10 mouse cellular contexts compared by ENCODE assay signal in genomic region chr11:100399320-100399719, GRCm38 (mm10). TPM values are rescaled to one million over a fixed set of nuclear protein-coding genes. Genes with fewer than 3 reads are reported as not detected.
DNase-seq lines count a peak whose midpoint lies in the region; ATAC-seq and TF ChIP-seq lines count a peak whose summit lies in the region.
"Had no signal": no experiment of that assay in that cellular context is flagged by ENCODE, and none has a peak within 500 bp of the region (broad histone marks: within the 10 kb centered on the region; RNA-seq: fewer than 3 reads in every experiment).

No protein-coding gene starts in this region.

- H3K36me3 ChIP-seq in heart, embryonic 13.5 days: no peaks in the 10 kb centered on the region
- H3K36me3 ChIP-seq in C2C12 (ENCODE audit: control insufficient read depth, insufficient read depth): no peaks in the 10 kb centered on the region
- H3K36me3 ChIP-seq in splenic B cell, adult 2 months (ENCODE audit: control insufficient read depth, insufficient read depth, low read length, poor library complexity, severe bottlenecking): no peaks in the 10 kb centered on the region
- H3K36me3 ChIP-seq: neural tube, embryonic 15.5 days had no signal

- H3K4me3 ChIP-seq in heart, embryonic 13.5 days: no peak overlapping the region
- no peak overlapping the region for H3K4me3 ChIP-seq in C2C12 (ENCODE audit: insufficient read depth, poor library complexity, severe bottlenecking)
- H3K4me3 ChIP-seq: neural tube, embryonic 15.5 days had no signal

- WGBS in heart, embryonic 13.5 days: 66% methylated on average over 9 of the region's 9 CpGs

- H3K27ac ChIP-seq in heart, embryonic 13.5 days (replicated peaks): 0 out of 2 replicates have a peak overlapping the region, but pooled peaks have one; percentile 26
- H3K27ac ChIP-seq: macrophage; neural tube, embryonic 15.5 days had no signal

- no peak for DNase-seq in heart, postnatal 14 days
- peak; percentile 31 for DNase-seq in splenic B cell, adult 2 months (ENCODE audit: low read depth, low spot score)
- no peak for DNase-seq in left cerebral cortex, adult 9 months (ENCODE audit: low spot score in 2 of 2)
- DNase-seq in layer of hippocampus, postnatal 36 days: no peak

- H3K4me2 ChIP-seq in heart, embryonic 13.5 days: no peak overlapping the region
- H3K4me2 ChIP-seq: neural tube, embryonic 15.5 days had no signal

- ATAC-seq in heart, embryonic 13.5 days (ENCODE audit: extremely low read depth, insufficient number of reproducible peaks, low FRiP score, low TSS enrichment): no peak
- peak; percentile 14 to 34; a peak in 2 of 4 replicates for ATAC-seq in hematopoietic stem cell, adult 5-6 weeks (replicated peaks in 1 of 2; ENCODE audit: insufficient read depth in 1 of 2, low FRiP score in 2 of 2, low TSS enrichment in 1 of 2, low read depth in 1 of 2, poor library complexity in 2 of 2, severe bottlenecking in 2 of 2)
- no peak for ATAC-seq in erythroblast, adult 5-6 weeks (replicated peaks; ENCODE audit: low FRiP score, poor library complexity, severe bottlenecking)

- peaks cover 30% of the 10 kb centered on the region for H3K79me2 ChIP-seq in C2C12 (ENCODE audit: control insufficient read depth, insufficient read depth)

- no peak overlapping the region for H3K9ac ChIP-seq in heart, embryonic 13.5 days
- H3K9ac ChIP-seq: neural tube, embryonic 15.5 days had no signal

- TF ChIP-seq CTCF in C2C12 (IDR thresholded peaks at IDR 0.05; ENCODE audit: control insufficient read depth, insufficient read depth, insufficient read length): no peak

- no peaks in the 10 kb centered on the region for H3K27me3 ChIP-seq in heart, embryonic 13.5 days (replicated peaks)
- no peaks in the 10 kb centered on the region for H3K27me3 ChIP-seq in C2C12 (ENCODE audit: control insufficient read depth, insufficient read depth, insufficient read length)
- H3K27me3 ChIP-seq in splenic B cell, adult 2 months (ENCODE audit: control insufficient read depth, insufficient read depth, low read length, poor library complexity, severe bottlenecking): no peaks in the 10 kb centered on the region; the same call in 1 of the 2 replicates

- no peaks in the 10 kb centered on the region for H3K9me3 ChIP-seq in heart, embryonic 13.5 days
- H3K9me3 ChIP-seq: neural tube, embryonic 15.5 days had no signal

- H3ac ChIP-seq in C2C12 (ENCODE audit: control insufficient read depth, insufficient read length, low read depth): no peak overlapping the region

- intact Hi-C loops in heart, postnatal 14 days (cut with DNase I): loop anchor here (5.0 kb wide), 1 partner anchor 77 kb away; no protein-coding TSS in a partner anchor

- H3K4me1 ChIP-seq in heart, embryonic 13.5 days: peaks cover 83% of the 10 kb centered on the region

- peaks cover 18% of the 10 kb centered on the region for H3K79me3 ChIP-seq in C2C12 (ENCODE audit: low read depth)

TF ChIP-seq in C2C12, 6 proteins besides CTCF, POLR2A, EP300 and RAD21:
- TF ChIP-seq MYOG (IDR thresholded peaks at IDR 0.05; ENCODE audit: control insufficient read depth, extremely low read depth, insufficient read length): no peak
- TF ChIP-seq FOSL1 (IDR thresholded peaks at IDR 0.05; ENCODE audit: insufficient read depth, low read length, poor library complexity, severe bottlenecking): peak; percentile 35
- no peak for TF ChIP-seq USF1 (IDR thresholded peaks at IDR 0.05; ENCODE audit: low read depth)
- TF ChIP-seq MAX (IDR thresholded peaks at IDR 0.05): no peak
- no peak for TF ChIP-seq MYOD1 (IDR thresholded peaks at IDR 0.05; ENCODE audit: control insufficient read depth, insufficient read length, low read depth)
- TF ChIP-seq CEBPB (IDR thresholded peaks at IDR 0.05; ENCODE audit: low read depth): peak; percentile 29

RNA-seq across cellular contexts. Expression of gene Jup, which starts 1.8 kb away (rescaled TPM):
- 107 and 111 TPM in 2 replicates for polyA plus RNA-seq in heart, embryonic 13.5 days (2015; fragmentation: Nextera tagmentation; extraction: Ambion mirVana)
- total RNA-seq in heart, postnatal 14 days (2021): 100 to 1,000 TPM; 232 to 245 TPM
- polyA plus RNA-seq in C2C12 (2012; fragmentation: generic; extraction: Trizol): 127 TPM
- total RNA-seq in hematopoietic stem cell, adult 5-6 weeks (2017): 2.1 and 9.9 TPM in 2 replicates
- total RNA-seq in layer of hippocampus, postnatal 36 days (2021): 10 to 100 TPM; 36.5 to 39.8 TPM
- 1.5 and 2.3 TPM in 2 replicates for total RNA-seq in erythroblast, adult 5-6 weeks (2015; ENCODE audit: low replicate concordance)
- 0.28 and 1.8 TPM in 2 replicates for total RNA-seq in erythroblast, adult 5-6 weeks (2017; ENCODE audit: low replicate concordance)

RNA-seq across cellular contexts. Expression of gene P3h4, which starts 15.3 kb away (rescaled TPM):
- polyA plus RNA-seq in heart, embryonic 13.5 days (2015; fragmentation: Nextera tagmentation; extraction: Ambion mirVana): 62.9 and 63.5 TPM in 2 replicates
- 10 to 100 TPM; 19.1 to 19.9 TPM for total RNA-seq in heart, postnatal 14 days (2021)
- polyA plus RNA-seq in C2C12 (2012; fragmentation: generic; extraction: Trizol): 185 TPM
- 0.65 and 2.7 TPM in 2 replicates for total RNA-seq in hematopoietic stem cell, adult 5-6 weeks (2017)
- total RNA-seq in layer of hippocampus, postnatal 36 days (2021): 1 to 10 TPM; 8.7 to 9.4 TPM
- not detected in 2 replicates for total RNA-seq in erythroblast, adult 5-6 weeks (2015; ENCODE audit: low replicate concordance)
- not detected in 2 replicates for total RNA-seq in erythroblast, adult 5-6 weeks (2017; ENCODE audit: low replicate concordance)

RNA-seq across cellular contexts. Expression of gene Fkbp10, which starts 16.2 kb away (rescaled TPM):
- 112 and 119 TPM in 2 replicates for polyA plus RNA-seq in heart, embryonic 13.5 days (2015; fragmentation: Nextera tagmentation; extraction: Ambion mirVana)
- 10 to 100 TPM; 34.6 to 38.3 TPM for total RNA-seq in heart, postnatal 14 days (2021)
- 250 TPM for polyA plus RNA-seq in C2C12 (2012; fragmentation: generic; extraction: Trizol)
- 0.38 and 0.74 TPM in 2 replicates for total RNA-seq in hematopoietic stem cell, adult 5-6 weeks (2017)
- 1 to 10 TPM; 4.4 to 5.0 TPM for total RNA-seq in layer of hippocampus, postnatal 36 days (2021)
- total RNA-seq in erythroblast, adult 5-6 weeks (2015; ENCODE audit: low replicate concordance): not detected in 2 replicates
- not detected in 2 replicates for total RNA-seq in erythroblast, adult 5-6 weeks (2017; ENCODE audit: low replicate concordance)
- polyA plus RNA-seq: macrophage had no signal

RNA-seq across cellular contexts. Expression of gene Nt5c3b, which starts 42.3 kb away (rescaled TPM):
- 104 and 110 TPM in 2 replicates for polyA plus RNA-seq in heart, embryonic 13.5 days (2015; fragmentation: Nextera tagmentation; extraction: Ambion mirVana)
- total RNA-seq in heart, postnatal 14 days (2021): 10 to 100 TPM; 36.2 to 36.4 TPM
- polyA plus RNA-seq in C2C12 (2012; fragmentation: generic; extraction: Trizol): 83.4 TPM
- 50.2 and 73.2 TPM in 2 replicates for total RNA-seq in hematopoietic stem cell, adult 5-6 weeks (2017)
- 10 to 100 TPM; 56.9 to 62.8 TPM for total RNA-seq in layer of hippocampus, postnatal 36 days (2021)
- total RNA-seq in erythroblast, adult 5-6 weeks (2015; ENCODE audit: low replicate concordance): 2.1 and 10.0 TPM in 2 replicates
- total RNA-seq in erythroblast, adult 5-6 weeks (2017; ENCODE audit: low replicate concordance): 1.7 and 6.3 TPM in 2 replicates

RNA-seq across cellular contexts. Expression of gene Klhl10, which starts 42.4 kb away (rescaled TPM):
- 0.33 and 0.60 TPM in 2 replicates for polyA plus RNA-seq in heart, embryonic 13.5 days (2015; fragmentation: Nextera tagmentation; extraction: Ambion mirVana)
- under 1 TPM; 0.41 to 0.76 TPM for total RNA-seq in heart, postnatal 14 days (2021)
- polyA plus RNA-seq in C2C12 (2012; fragmentation: generic; extraction: Trizol): 0.12 TPM
- 0.60 and 2.1 TPM in 2 replicates for total RNA-seq in hematopoietic stem cell, adult 5-6 weeks (2017)
- 1 to 10 TPM; 1.4 to 1.9 TPM for total RNA-seq in layer of hippocampus, postnatal 36 days (2021)
- not detected in 2 replicates for total RNA-seq in erythroblast, adult 5-6 weeks (2015; ENCODE audit: low replicate concordance)
- total RNA-seq in erythroblast, adult 5-6 weeks (2017; ENCODE audit: low replicate concordance): not detected in 2 replicates

Comparison
In these comparisons a context has a peak if more than half of its experiments do, and no peak if none do; other contexts are left out.
1. ATAC-seq: peak in hematopoietic stem cell, adult 5-6 weeks (2 of 2); none in heart, embryonic 13.5 days (single experiment) and erythroblast, adult 5-6 weeks (single experiment).
2. RNA of gene Fkbp10, which starts 16.2 kb away (total RNA-seq): 34.6 to 38.3 TPM in heart, postnatal 14 days; 4.4 to 5.0 TPM in layer of hippocampus, postnatal 36 days, 0.38 to 0.74 TPM in hematopoietic stem cell, adult 5-6 weeks and not detected in erythroblast, adult 5-6 weeks; every median in the first group is over 4 times any median in the second.